Mouse (Mus musculus) hematopoietic stem cell, adult 5-6 weeks (primary cell): ENCODE measurements around the gene Golga2. TPM values are rescaled to one million over a fixed set of nuclear protein-coding genes. Genes with fewer than 3 reads are reported as not detected.
"Not testable (repeated sequence)": the region's sequence is repeated elsewhere in the genome, so short reads cannot be mapped to it uniquely, and the experiment has no call there.

Source experiments
- ATAC-seq, 2 experiments: fragments of 125-278 bp in 1 of 2; replicated peaks in 1 of 2; 2 replicates each; pipeline ENCODE4 v1.8.0; 2016 to 2017; ENCODE audit warnings: inconsistent platforms in 2 of 2, mild to moderate bottlenecking in 2 of 2, moderate number of reproducible peaks in 2 of 2, low read depth in 1 of 2, moderate TSS enrichment in 1 of 2; ENCODE audit not compliant: low FRiP score in 2 of 2, poor library complexity in 2 of 2, severe bottlenecking in 2 of 2, insufficient read depth in 1 of 2, low TSS enrichment in 1 of 2
- total RNA-seq: library from RNA; stranded (forward); fragments of 172-1452, 232-1000 nt; gene quantifications from 2 replicates; pipeline ENCODE4 v1.2.3, GENCODE M21; 2017

Golga2 gene
- total RNA-seq, 1 experiment from 2014 or later = 47.3 TPM

DNA sequence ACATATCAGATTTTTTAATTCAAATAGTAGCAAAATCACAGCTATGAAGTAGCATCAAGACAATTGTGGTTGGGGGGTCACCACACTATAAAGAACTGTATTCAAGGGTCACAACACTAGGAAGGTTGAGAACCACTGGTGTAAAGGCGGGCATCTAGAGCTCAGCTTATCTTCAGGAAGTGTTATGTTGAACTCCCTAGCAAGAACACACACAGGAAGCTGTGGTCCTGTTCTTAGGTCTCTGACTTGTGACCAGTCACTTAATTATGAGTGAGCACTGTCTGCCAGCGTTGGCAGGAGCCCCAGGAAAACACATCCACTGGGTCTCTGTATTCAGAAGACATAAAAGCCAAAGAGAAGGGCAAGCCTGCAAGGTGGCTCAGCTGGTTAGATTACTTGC lies 4.9 kb upstream of the Golga2 start:
- peak; percentile 18 to 23; a peak in 1 of 4 replicates for ATAC-seq

DNA sequence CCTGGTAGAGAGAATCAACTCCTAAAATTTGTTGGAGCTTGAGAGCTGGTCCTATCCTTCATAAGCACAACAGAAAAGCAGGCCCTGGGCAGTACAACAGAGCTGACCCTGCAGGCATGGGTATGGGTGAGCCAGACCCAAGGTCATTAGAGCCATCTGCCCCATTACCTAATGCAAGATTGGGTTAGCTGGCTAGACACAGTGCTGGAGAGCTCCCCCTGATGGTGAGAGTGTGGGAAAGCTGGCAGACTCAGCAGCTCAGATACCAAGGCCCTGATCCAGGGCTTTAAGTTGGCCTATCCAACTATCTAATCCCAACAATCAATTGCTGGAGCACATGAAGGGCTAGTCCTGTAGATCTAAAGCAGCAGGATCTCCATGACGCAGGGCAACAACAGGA lies 4.5 kb upstream of the Golga2 start:
- peak; percentile 74 to 82 for ATAC-seq

DNA sequence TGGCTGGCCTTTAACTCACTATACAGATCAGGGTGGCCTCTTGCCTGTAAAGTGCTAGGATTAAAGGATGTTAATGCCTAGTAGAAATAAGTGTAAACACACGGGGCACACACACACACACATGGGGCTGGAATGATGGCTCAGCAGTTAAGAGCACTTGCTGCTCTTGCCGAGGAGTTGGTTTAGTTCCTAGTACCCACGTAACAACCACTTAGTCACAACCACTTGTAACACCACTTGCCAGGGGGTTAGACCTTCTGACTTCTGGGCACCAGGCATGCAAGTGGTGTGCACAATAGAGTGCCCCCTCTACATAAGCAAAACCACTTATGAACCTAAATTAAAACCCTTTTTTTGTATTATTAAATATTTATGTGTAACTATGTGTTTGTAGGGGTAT lies 3.2 kb upstream of the Golga2 start:
- ATAC-seq = no peak

DNA sequence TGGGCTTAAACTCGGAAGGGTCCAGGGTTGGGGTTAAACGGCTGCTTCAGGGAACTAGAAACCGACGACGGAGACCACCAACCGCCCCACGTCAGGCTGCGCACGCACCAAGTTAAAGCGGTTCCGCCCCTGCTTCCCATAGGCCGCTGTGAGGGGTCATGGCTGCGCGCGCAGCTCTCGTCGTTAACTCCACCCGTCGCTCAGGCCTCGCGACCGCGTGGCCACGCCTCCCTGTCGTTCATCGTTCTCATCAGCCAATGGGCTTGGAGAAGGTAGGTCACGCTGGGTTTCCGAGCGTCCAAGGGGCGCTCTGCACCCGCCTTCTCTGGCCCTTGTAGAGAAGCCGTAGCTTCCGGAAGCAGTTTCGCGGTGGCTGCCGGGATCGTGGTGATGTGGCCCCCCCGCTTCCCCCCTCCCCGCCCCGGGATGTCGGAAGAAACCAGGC lies 761 bp downstream of the Golga2 start, which contains the start of gene Swi5:
Swi5 (minus strand) TSS at position 153 of the 445 bp plus-strand sequence.
- peak; percentile 99 for ATAC-seq

DNA sequence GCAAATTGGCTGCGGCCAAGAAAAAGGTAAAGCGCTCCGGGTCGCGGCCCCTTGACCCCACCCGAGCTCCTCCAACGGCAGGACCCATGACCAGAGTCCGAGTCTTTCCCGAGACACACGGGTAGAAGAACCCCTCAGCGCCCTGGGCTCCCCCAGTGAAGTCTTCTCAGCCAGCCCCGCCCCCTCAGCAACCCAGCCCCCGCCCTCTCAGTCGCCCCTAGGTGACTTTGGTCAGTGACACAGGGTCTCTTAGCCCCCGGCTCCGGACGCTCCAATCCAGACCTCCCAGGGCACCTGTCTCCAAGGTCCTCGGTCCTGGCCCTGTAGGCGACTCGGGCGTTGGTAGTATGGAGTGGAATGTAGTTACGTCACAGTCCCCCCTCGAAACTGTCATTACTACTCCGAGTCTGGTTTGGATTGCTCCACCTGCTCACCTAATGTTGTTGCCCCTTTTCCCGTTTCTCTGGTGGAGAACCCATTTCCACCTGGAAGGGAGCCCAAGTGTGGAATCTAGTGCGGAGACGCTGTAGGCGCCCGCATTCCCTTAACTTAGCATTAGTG lies 1.3 kb downstream of the Golga2 start:
- no peak; a peak in 1 of 4 replicates for ATAC-seq

DNA sequence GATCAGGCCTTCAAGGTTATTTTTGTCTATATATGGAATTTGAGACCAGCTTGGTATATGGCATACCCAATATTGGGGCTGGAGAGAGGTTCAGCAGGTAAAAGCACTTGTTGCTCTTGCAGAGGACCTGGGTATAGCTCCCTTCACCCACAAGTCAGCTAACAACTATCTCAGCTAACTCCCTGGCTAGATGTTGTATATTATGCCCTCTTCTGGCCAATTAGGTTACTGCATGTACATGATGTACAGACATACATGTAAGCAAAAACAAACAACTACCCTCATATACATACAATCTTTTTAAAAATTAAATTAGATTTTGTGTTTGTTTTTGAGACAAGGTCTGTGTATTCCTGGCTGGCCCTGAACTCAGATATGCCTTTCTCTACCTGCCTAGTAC lies 2.4 kb downstream of the Golga2 start:
- ATAC-seq = no peak

DNA sequence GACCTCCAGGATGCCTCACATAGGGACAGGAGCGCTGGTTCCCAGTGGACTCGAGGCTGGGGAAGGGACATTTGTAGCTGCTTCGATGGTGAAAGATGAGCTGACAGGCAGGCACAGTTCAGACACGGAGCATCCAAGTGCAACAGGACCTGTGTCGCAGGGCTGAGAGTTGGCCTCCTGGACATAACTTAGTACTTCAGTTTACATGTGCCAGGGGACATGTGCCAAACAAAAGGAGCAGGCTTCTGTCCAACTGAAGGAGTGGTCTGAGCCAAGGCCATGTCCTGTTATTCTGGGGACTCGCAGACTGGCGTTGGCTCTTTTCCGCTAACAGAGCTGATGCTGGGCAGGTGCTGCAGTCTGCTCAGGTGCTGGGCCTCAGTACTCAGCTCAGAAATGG lies 7.2 kb downstream of the Golga2 start:
- no peak for ATAC-seq

DNA sequence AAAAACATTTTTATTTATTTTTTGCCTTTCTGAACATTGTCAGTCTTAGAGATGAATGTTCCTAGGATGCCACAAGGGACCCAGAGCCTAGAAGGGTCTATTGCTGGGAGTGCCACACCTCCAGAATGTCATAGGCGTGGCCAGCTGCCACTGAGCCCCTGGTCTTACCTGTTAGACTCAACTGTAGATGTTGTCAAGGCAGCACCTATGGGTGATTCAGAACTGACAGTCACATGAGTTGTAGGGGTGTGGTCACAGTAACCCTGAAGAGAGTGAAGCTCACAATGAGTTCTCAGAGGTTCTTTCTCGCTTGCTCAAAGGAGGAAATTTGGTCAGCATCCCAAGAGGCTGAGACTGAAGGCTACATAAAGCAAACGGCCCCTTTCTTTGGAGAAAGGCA lies 8.1 kb downstream of the Golga2 start:
- no peak for ATAC-seq

DNA sequence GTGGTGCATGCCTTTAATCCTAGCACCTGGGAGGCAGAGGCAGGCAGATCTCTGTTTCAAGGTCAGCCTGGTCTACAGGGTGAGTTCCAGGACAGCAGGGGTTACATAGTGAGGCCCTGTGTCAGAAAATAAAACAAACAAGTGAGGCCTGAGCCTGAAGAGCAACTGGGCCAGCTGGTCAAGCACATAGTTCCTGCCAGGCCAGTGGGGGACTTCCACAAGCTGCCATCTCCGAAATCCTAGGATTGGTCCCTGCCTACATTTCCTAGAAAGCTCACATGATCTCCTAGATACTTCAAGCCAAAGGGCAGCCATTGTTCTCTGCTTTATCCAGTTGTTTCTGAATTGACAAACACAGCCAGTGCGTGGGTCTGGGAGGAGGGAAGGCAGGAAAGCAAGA lies 8.7 kb downstream of the Golga2 start:
- ATAC-seq = not testable (repeated sequence)

DNA sequence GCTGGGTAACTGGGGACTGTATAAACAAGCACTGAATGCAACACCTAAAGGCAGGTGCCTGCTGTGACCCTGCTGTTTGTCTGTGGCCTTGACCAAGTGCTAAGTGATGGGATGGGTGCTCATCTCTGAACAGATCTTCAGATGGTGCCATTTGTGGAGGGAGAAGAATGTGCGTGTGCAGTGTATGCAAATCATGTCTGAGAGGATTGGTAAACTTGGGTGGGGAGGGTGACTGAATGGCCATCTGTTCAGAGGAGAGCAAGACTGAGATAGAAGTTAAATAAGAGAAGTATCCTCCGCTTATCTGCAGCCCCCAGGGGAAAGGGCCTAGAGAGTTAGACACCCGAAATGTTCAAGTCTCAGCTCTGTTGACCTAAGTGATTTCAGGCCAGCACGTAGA lies 12.3 kb downstream of the Golga2 start:
- no peak for ATAC-seq

DNA sequence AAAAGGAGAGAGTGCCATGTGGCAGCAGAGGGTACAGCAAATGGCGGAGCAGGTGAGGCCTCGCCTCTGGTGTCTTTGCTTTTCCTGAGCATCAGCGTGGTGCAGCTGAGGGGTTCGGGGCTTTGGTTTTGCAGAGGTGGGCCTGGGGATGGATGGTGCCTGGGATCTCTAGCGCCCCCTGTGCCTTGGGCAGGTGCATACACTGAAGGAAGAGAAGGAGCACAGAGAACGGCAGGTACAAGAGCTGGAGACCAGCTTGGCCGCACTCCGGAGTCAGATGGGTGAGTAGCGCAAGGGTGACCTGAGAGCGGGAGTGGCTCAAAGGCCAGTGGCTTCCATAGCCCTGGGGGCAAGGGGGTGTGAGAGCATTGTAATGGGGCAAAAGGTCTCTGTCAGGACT lies 15.8 kb downstream of the Golga2 start:
- ATAC-seq = 0 out of 4 replicates have a peak, but pooled peaks of 1 of the 2 experiments have one; percentile 18

DNA sequence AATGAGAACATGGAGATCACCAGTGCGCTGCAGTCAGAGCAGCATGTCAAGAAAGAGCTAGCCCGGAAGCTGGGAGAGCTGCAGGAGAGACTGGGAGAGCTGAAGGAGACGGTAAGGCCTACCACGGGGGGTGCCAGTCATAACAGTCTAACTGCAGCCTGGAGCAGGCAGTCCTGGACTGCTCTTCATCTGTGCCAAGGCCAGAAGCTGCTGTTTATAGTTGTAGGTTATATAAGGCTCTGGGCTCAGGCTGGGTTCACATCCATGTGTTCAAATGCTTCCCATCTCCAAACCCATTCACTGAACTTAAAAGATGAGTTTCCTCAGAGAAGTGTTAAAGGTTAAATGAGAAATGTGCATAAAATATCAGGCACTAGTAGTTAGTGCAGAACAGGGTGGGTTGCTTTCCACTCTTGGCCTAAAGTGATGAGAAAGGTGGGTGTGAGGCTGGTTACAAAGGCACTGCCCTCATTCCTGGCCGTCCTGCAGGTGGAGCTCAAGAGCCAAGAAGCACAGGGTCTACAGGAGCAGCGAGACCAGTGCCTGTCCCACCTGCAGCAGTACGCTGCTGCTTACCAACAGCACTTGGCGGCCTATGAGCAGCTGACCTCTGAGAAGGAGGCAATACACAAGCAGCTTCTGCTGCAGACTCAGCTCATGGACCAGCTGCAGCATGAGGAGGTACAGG lies 17.1 kb downstream of the Golga2 start:
- ATAC-seq = peak; percentile 57 to 59

DNA sequence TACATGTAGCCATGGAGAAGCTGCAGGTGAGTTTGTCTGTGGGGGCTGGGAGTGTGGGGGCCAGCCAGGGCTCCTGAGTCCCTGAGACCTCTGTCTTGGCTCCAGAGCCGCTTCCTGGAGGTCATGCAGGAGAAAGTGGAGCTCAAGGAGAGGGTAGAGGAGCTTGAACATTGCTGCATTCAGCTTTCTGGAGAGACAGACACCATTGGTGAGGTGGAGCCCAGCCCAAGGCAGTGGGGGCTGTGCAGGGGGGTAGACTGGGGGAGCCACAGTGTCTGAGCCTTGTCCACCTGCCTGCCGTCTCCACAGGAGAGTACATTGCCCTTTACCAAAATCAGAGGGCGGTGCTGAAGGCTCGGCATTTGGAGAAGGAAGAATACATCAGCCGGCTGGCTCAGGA lies 18.5 kb downstream of the Golga2 start:
- ATAC-seq = no peak

DNA sequence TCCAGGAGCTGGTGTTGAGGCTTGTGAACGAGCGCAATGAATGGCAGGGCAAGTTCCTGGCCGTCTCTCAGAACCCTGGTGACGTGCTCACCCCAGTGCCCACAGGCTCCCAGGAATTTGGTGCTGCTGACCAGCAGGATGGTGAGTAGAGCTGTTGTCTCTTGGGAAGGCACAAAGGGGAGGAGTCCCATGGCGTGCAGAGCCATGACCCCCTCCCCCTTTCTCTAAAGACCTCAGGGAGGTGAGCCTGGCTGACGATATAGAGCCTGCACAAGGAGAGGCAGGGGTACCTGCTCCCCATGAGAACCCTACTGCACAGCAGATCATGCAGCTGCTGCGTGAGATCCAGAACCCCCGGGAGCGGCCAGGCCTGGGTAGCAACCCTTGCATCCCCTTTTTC lies 19.0 kb downstream of the Golga2 start:
- no peak for ATAC-seq

DNA sequence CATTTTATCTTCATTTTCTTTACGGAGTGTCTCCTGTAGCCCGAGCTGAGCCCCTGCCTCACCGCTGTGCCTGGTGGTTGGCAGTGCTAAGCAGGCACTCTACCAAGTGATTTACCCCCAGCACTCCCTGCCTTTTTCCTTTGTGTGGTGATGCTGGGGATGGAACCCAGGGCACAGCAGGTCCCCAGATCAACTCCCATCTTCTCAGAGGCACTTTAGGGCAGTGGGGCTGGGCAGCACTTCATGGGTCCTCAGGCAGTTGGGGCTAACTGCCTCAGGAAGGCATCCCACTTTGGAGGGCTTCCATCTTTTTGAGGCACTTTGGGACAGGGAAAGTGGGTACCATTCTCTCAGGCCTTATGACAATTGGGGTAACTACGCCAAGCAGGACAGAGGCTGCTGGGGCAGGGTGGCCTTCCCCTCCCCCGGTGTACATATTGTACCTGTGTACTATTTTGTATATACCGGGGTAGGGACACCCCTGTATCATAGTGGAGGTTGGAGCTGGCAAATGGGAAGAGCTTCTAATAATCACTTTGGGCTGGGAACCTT lies 20.1 kb downstream of the Golga2 start:
- ATAC-seq = no peak

DNA sequence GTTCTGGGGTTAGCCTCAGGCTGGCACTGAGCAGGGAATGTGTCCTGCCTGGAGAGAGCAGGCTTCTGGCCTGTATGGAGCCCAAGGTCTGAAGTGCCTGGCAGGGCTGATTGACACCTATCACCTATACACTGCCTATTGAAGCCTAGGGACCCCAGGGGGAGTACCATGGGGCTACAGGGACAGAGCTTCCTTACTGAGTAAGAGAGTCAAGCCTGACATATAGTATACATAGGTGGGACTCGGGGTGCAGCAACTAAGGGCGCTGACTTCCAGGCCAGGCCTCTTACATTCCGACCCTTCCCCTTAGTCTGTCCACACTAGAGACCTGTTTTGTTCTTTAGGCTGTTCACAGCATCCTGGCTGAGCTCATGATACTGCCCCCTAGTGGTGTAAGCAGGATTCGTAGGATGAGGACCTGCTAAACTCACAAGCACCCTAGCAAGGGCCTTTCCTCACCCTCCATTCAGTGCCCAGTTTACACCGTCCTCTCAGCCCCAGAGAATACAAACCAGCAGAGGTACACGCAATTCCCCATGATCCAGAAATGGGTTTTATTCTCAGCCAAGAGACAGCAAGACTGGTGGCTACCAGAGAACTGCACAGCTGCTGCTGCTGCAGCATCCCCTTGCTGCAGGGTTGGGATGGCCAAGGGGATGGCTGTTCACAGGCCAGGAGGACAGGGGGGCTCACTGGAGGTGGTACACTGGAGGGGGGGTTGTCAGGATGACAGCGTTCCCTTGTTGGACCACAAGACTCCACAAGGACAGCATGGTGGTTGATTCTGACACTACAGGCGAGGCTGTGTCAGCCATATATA lies 21.0 kb downstream of the Golga2 start:
- ATAC-seq = 0 out of 4 replicates have a peak, but pooled peaks of 1 of the 2 experiments have one; percentile 42

DNA sequence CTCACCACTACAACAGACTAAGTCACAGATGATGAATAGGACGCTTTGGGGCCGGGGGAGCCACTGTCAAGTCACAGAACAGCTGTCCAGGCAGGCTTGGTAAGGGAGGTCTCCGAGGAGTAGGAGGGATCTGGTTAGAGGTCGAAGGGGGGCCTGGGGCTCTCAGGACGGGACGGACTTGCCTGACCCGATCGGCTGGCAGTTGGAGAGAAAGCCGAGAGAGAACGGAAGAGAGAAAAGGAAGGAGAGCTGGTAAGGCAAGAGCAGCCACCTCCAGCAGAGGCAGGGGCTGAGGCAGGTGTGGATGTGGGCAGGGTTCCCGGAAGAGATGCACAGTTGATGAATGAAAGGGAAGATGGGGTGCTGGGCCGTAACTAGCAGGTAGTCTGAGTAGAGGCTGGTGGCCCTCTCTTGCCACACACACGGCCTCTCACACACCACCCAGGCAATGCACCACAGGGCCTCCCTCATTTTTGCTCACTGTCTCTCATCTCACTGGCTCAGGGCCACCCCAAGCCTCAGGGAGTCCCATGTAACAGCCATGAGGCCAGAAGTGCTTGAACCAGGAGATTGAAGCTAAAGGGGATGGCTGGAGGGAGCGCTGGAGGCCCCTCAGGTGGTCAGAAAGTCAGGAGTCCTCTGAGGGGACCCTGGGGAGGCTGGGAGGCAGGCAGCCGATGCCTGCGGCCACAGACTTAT lies 21.8 kb downstream of the Golga2 start:
- no peak for ATAC-seq
